Mouse (Mus musculus) small intestine, adult 2 months (tissue): Measurements from ENCODE around the gene Kcnk3. TPM values are rescaled to one million over a fixed set of nuclear protein-coding genes. Genes with fewer than 3 reads are reported as not detected.

Experiments used
- H3K27ac ChIP-seq: fragments of 200-500 bp; 2 replicates; pipeline ENCODE4 v1.5.1; 2012; ENCODE audit warnings: low read depth, low read length, control low read depth, inconsistent platforms; ENCODE audit not compliant: insufficient read depth
- H3K27me3 ChIP-seq: fragments of 200-500 bp; 2 replicates; pipeline ENCODE4 v1.6.1; 2012; ENCODE audit warnings: mild to moderate bottlenecking, moderate library complexity, low read length, inconsistent platforms; ENCODE audit not compliant: control insufficient read depth, insufficient read depth
- H3K36me3 ChIP-seq: fragments of 200-500 bp; 2 replicates; pipeline ENCODE4 v1.6.1; 2012; ENCODE audit warnings: mild to moderate bottlenecking, low read length, control low read depth, inconsistent platforms; ENCODE audit not compliant: control insufficient read depth, insufficient read depth
- H3K4me1 ChIP-seq: fragments of 200-500 bp; 2 replicates; pipeline ENCODE4 v1.6.1; 2012; ENCODE audit warnings: low read length, inconsistent platforms, mixed read lengths; ENCODE audit not compliant: control insufficient read depth, insufficient read depth, insufficient read length
- H3K4me3 ChIP-seq: fragments of 200-500 bp; 2 replicates; pipeline ENCODE4 v1.5.1; 2012; ENCODE audit warnings: low read depth, mild to moderate bottlenecking, control low read depth, inconsistent platforms, low read length, moderate library complexity
- CTCF ChIP-seq: fragments of 200-500 bp; IDR thresholded peaks from 2 replicates; pipeline ENCODE4 v1.5.1; 2012; ENCODE audit warnings: low read depth, mild to moderate bottlenecking, control low read depth, inconsistent platforms, low read length, moderate library complexity, mixed read lengths; ENCODE audit not compliant: insufficient replicate concordance, insufficient read length; ENCODE audit errors: extremely low read depth
- POLR2A ChIP-seq: fragments of 200-500 bp; IDR thresholded peaks from 2 replicates; pipeline ENCODE4 v1.6.1; 2012; ENCODE audit warnings: low read depth, mild to moderate bottlenecking, control low read depth, inconsistent platforms, low read length, moderate library complexity
- WGBS: fragments of 180-500 bp; shearing (Covaris S2); methylation state at CpG from one replicate; pipeline ENCODE4 v1.1.7; 2018; 5-methylcytosine and 5-hydroxymethylcytosine counted together
- polyA plus RNA-seq: library from polyadenylated mRNA; depleted of rRNA; stranded (reverse); fragments of >200 nt; gene quantifications from 2 replicates; pipeline ENCODE4 v1.2.3, GENCODE M21; 2012

Kcnk3 gene
- polyA plus RNA-seq, 1 experiment: 15.9 TPM

DNA sequence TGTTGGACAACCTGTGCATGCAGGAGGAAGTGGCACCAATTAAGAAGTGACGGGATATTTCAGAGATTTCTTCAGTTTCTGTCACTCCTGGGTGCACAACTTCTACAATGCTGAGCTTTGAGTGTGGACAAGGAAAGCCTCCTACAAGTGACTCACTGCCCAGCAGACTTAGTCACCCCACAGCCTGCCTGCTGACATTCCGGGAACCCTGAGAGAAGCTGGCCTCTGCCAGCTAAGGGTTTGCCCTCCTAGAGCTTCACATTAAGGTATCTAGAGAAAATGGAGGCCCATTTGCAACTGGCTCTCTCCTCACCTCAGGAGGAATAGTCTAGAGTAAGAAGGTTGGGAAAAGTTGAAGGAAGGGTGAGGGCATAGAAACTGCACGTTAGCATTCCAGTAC is 63.6 kb downstream of the Kcnk3 start:
- WGBS: 88% methylated on average over 3 of the region's 3 CpGs
- H3K4me3 ChIP-seq: no peak overlapping the region
- H3K27me3 ChIP-seq: no peaks in the 10 kb centered on the region
- peaks cover 19% of the 10 kb centered on the region; the same call in 1 of the 2 replicates for H3K4me1 ChIP-seq
- peaks cover 22% of the 10 kb centered on the region for H3K36me3 ChIP-seq
- H3K27ac ChIP-seq: no peak overlapping the region
- TF ChIP-seq CTCF (no peak), POLR2A (no peak)

DNA sequence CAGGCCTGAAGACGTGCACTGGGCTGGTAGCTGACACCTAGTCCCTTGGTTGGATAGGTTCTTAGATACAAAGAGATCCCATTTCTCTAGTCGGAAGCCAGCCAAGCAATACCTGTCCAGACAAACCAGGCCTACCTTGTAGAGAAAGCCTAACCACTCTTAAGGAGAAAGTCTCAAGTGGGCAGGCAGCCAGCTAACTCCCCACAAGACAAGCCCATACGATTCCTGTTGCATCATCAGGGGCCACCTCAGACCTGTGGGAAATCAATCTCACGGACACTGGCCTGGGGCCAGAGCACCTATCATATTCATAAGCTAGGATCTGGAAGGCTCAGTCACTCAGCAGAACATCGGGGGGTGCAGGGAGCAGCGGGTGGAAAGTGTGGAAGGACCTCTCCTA is 65.3 kb downstream of the Kcnk3 start:
- Histone ChIP-seq H3K27ac (no peak overlapping the region), H3K27me3 (no peaks in the 10 kb centered on the region), H3K4me1 (peaks cover 18% of the 10 kb centered on the region; the same call in 1 of the 2 replicates), H3K4me3 (no peak overlapping the region), H3K36me3 (peaks cover 38% of the 10 kb centered on the region)
- TF ChIP-seq CTCF: no peak
- TF ChIP-seq POLR2A: no peak
- 86% methylated on average over 6 of the region's 6 CpGs for WGBS

DNA sequence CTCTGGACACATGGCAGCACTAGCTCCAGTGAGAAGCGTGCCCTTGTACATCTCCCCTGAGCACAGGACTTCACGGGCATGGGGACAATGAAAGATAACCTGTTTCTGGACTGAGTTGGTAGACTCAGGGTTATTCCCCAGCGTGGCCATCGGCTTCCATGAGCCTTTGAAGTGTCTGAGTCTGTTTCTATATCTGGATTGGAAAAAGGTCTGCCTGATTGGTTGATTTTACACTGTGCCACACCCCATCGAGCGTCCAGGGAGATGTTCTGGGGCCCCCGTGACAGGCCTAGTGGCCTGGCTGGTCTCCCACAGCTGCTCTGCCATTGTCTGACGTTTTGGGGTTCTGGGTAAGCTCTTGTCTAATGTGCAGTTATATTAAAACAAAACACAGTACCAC is 67.1 kb downstream of the Kcnk3 start:
- Histone ChIP-seq H3K4me3 (no peak overlapping the region), H3K36me3 (peaks cover 41% of the 10 kb centered on the region), H3K27ac (no peak overlapping the region), H3K4me1 (peaks cover under 1% of the 10 kb centered on the region; the same call in 1 of the 2 replicates), H3K27me3 (no peaks in the 10 kb centered on the region)
- 82% methylated on average over 8 of the region's 8 CpGs for WGBS
- TF ChIP-seq POLR2A (no peak), CTCF (no peak)

DNA sequence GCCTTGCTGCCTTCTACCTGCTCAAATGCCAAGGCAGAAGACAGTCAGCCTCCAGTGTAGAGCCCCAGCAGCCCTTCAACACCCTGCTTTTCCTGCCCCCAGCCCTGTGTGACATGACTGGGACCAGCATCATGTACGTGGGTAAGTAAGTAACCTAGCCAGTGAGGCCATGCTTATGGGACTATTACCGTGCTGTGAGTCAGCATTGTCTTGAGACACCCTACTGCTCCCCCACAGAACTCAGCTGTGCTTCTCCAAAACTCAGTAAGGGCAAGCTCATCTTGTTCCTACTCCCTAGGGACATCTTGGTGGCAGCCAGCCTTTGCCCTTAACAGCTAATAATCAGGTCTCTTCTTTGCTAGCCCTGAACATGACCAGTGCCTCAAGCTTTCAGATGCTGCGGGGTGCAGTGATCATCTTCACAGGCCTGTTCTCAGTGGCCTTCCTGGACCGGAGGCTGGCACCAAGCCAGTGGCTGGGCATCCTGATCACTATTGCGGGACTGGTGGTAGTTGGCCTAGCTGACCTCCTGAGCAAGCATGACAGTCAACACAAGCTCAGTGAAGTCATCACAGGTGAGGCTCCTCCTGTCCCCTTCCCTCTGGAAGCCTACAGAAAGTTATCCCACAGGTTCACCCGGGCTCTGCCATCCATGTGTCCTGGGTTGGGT is 67.7 kb downstream of the Kcnk3 start:
- WGBS: 89% methylated on average over 6 of the region's 6 CpGs
- H3K4me3 ChIP-seq: no peak overlapping the region
- H3K27me3 ChIP-seq: no peaks in the 10 kb centered on the region
- peaks cover 41% of the 10 kb centered on the region for H3K36me3 ChIP-seq
- H3K4me1 ChIP-seq: no peaks in the 10 kb centered on the region
- TF ChIP-seq CTCF (no peak), POLR2A (no peak)
- H3K27ac ChIP-seq: no peak overlapping the region

DNA sequence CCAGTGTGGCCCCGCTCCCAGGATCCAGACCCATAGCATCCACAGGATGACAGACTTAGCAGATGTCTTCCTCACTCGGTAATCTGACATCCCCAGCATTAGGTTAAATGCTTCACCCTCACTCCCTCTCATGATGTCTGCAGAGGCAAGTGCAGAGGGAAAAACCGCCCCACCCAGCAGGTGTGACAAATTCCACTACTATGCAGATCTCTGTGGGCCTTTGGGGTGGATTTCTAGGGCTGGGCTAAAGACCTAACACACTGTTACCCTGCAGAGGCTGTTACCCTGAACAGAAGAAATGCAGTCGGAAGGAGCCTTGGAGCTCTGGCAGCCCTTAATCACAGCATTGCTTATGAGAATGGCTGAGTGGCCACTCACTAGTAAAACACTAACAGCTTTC is 71.1 kb downstream of the Kcnk3 start:
- Histone ChIP-seq H3K27ac (no peak overlapping the region), H3K27me3 (no peaks in the 10 kb centered on the region), H3K4me1 (no peaks in the 10 kb centered on the region), H3K36me3 (peaks cover 39% of the 10 kb centered on the region), H3K4me3 (no peak overlapping the region)
- WGBS: 91% methylated on average over 4 of the region's 4 CpGs
- TF ChIP-seq CTCF (no peak), POLR2A (no peak)

DNA sequence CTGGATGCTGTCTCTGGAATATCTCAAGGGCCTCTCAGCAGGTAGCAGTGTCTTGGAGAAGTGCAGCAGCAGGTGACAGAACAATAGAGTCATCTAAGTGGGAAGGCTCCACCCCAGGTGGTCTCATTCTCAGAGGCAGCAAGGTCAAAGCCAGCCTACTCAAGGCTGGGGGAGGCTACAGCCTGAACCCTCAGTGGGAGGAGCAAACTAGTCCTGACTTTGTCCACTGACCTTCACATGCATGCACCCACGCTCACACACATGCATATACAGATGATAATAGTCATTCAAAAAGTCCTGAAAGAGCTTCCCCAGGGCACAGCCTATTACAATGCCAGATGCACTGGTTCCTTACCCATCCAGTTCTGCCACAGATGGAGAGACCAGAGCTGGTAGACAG is 72.3 kb downstream of the Kcnk3 start:
- H3K4me3 ChIP-seq: no peak overlapping the region
- no peak overlapping the region for H3K27ac ChIP-seq
- no peaks in the 10 kb centered on the region for H3K4me1 ChIP-seq
- WGBS: 97% methylated on average over 1 of the region's 1 CpGs
- peaks cover 31% of the 10 kb centered on the region for H3K36me3 ChIP-seq
- no peaks in the 10 kb centered on the region for H3K27me3 ChIP-seq
- TF ChIP-seq CTCF (no peak), POLR2A (no peak)

DNA sequence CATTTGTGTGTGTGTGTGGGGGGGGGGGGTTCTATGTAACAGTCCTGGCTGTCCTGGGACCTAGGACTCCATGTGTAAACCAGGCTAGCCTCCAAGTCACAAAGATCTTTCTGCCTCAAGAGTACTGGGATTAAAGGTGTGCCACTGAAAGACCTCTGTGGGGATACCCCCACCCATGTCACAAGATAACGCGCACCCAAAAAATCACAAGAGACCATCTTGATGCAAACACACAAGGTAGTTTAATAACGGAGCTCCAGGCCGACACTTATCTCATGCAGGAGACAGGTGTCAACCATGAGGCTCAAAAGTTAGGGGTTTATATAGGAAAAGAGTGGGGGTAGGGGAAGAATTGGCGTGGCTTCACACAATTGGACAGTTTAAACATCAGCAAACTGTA is 72.8 kb downstream of the Kcnk3 start:
- TF ChIP-seq CTCF (no peak), POLR2A (no peak)
- no peak overlapping the region for H3K4me3 ChIP-seq
- no peaks in the 10 kb centered on the region for H3K27me3 ChIP-seq
- peaks cover 26% of the 10 kb centered on the region for H3K36me3 ChIP-seq
- no peaks in the 10 kb centered on the region; the same call in 1 of the 2 replicates for H3K4me1 ChIP-seq
- no peak overlapping the region for H3K27ac ChIP-seq
- 80% methylated on average over 5 of the region's 5 CpGs for WGBS

DNA sequence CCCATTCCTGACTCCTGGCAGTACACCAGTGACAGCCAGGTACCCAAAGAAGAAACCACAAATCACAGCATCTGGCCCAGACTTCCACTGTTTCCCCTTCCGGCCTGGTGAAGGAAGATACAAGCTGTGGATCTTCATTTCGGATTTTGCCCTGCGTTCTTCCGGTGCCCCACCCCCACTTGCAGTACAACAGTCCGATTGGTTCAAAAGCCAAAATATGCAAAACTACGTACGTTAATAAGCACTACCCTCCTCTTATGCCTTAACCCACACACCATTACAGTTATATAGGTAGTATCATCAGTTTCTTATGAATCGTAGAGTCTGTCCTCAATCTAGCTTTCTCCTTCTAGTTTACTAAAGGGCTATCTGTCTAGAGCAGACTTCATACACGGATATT is 77.4 kb downstream of the Kcnk3 start:
- TF ChIP-seq POLR2A (no peak), CTCF (no peak)
- H3K27ac ChIP-seq: no peak overlapping the region
- H3K4me1 ChIP-seq: peaks cover 2% of the 10 kb centered on the region; the same call in 1 of the 2 replicates
- no peaks in the 10 kb centered on the region for H3K27me3 ChIP-seq
- WGBS: 90% methylated on average over 9 of the region's 9 CpGs
- H3K4me3 ChIP-seq: no peak overlapping the region
- no peaks in the 10 kb centered on the region for H3K36me3 ChIP-seq
